Mouse (Mus musculus) E14TG2a.4 (cell line): ENCODE measurements at regions not wholly inside any gene's neighbourhood (a gene's known extent, or its start where the extent isn't known, plus 50 kb on each side); places are given as distances from the start of the nearest gene placed in this dataset.
"Not testable (repeated sequence)": the region's sequence is repeated elsewhere in the genome, so short reads cannot be mapped to it uniquely, and the experiment has no call there.

Source experiments
- CTCF ChIP-seq: conservative IDR thresholded peaks from 2 replicates; pipeline ENCODE4 v1.5.1; 2014; ENCODE audit warnings: low read length
- NANOG ChIP-seq: IDR thresholded peaks from 2 replicates; pipeline ENCODE4 v1.6.1; 2014; ENCODE audit warnings: borderline replicate concordance, low read length, mixed read lengths

DNA sequence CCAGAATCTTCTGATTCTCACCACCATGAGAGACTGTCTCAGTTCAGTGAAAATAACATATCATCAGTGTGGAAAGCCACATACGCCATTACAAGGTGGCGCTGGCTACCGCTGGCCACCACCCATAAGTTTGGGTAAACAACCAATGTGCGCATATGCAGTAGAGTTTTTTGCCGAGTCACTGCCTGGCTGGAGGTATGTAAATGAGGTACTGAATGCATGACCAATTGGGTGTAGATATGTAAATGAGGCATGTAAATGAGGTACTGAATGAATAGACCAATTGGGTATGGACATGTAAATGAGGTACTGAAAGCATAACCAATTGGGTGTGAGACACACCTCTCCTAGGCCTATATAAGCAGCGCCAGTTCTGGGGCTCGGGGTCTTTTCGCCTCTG lies 136.3 kb downstream of the Dad1 start:
- not testable (repeated sequence) for TF ChIP-seq CTCF, NANOG
